Mouse (Mus musculus) hindbrain, embryonic 16.5 days (tissue): Measurements from ENCODE around the gene Pde4c. TPM values are rescaled to one million over a fixed set of nuclear protein-coding genes. Genes with fewer than 3 reads are reported as not detected.

Experiments
- ATAC-seq: fragments of 200-750 bp; cut with Nextera tagmentation; 2 replicates; pipeline ENCODE4 v1.8.0; 2017; ENCODE audit warnings: moderate TSS enrichment, moderate library complexity
- H3K27ac ChIP-seq: fragments of 300-500 bp; sonication (generic); 2 replicates; pipeline ENCODE4 v1.5.1; 2014; ENCODE audit warnings: low read depth, mild to moderate bottlenecking, control low read depth, low read length, moderate library complexity
- H3K27me3 ChIP-seq: fragments of 300-500 bp; sonication (generic); replicated peaks from 2 replicates; pipeline ENCODE4 v1.6.1; 2014; ENCODE audit warnings: low read length; ENCODE audit not compliant: control insufficient read depth, insufficient read depth
- H3K36me3 ChIP-seq: fragments of 300-500 bp; sonication (generic); 2 replicates; pipeline ENCODE4 v1.6.1; 2014; ENCODE audit warnings: mild to moderate bottlenecking, low read length, moderate library complexity, mixed read lengths; ENCODE audit not compliant: control insufficient read depth, insufficient read depth
- H3K4me1 ChIP-seq: fragments of 300-500 bp; sonication (generic); 2 replicates; pipeline ENCODE4 v1.6.1; 2014; ENCODE audit warnings: low read depth, low read length; ENCODE audit not compliant: control insufficient read depth, insufficient read depth
- H3K4me2 ChIP-seq: fragments of 300-500 bp; sonication (generic); 2 replicates; pipeline ENCODE4 v1.6.1; 2014; ENCODE audit warnings: mild to moderate bottlenecking, low read length, control low read depth, moderate library complexity
- H3K4me3 ChIP-seq: fragments of 300-500 bp; sonication (generic); 2 replicates; pipeline ENCODE4 v1.5.1; 2014; ENCODE audit warnings: mild to moderate bottlenecking, low read length, control low read depth, moderate library complexity
- H3K9ac ChIP-seq: fragments of 300-500 bp; sonication (generic); 2 replicates; pipeline ENCODE4 v1.6.1; 2014; ENCODE audit warnings: low read depth, mild to moderate bottlenecking, control low read depth, low read length, moderate library complexity
- H3K9me3 ChIP-seq: fragments of 300-500 bp; sonication (generic); 2 replicates; pipeline ENCODE4 v1.6.1; 2014; ENCODE audit warnings: mild to moderate bottlenecking, low read length, moderate library complexity; ENCODE audit not compliant: control insufficient read depth
- WGBS: fragments of 180-500 bp; shearing (Covaris S2); extraction: QIAGEN DNeasy Blood & Tissue Kit; methylation state at CpG from one replicate; pipeline ENCODE4 v1.1.7; 2014; 5-methylcytosine and 5-hydroxymethylcytosine counted together
- microRNA-seq: library from miRNA; unstranded; fragments of <30 nt; microRNA quantifications from one replicate; pipeline ENCODE4, GENCODE M21; 2017
- polyA plus RNA-seq: library from polyadenylated mRNA; unstranded; fragments of >200 nt; fragmentation: Nextera tagmentation; extraction: Ambion mirVana; gene quantifications from 2 replicates; pipeline ENCODE4 v1.2.1, GENCODE M21; 2015

Pde4c gene
- polyA plus RNA-seq, 1 experiment from 2014 or later: 0.19 TPM

DNA sequence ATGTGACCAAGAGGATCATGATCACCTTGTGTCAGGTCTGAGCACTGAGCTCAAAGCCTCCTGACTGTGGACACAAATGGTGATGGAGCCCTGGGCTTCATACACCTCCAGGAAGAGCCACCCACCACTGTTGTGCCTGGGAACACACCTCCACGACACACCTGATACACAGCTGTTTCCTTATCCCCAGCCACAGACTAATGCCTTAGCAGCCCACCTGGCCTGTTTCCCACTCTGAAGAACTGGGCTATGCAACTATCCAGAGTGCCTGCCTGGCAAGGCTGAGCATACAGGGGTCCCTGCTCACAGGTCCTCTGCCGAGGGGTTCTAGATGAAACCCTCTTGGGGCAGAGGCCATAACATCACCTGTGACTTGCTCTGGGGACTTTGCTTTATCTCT, 70.7 kb downstream of the Pde4c start:
- peaks cover 35% of the 10 kb centered on the region for H3K4me1 ChIP-seq
- ATAC-seq: no peak
- 88% methylated on average over 2 of the region's 2 CpGs for WGBS

GRCm38 (mm10) chr8:70795370-70795769, 71.8 kb downstream of the Pde4c start:
- Histone ChIP-seq H3K4me2 (no peak overlapping the region), H3K27ac (no peak overlapping the region), H3K4me1 (peaks cover 35% of the 10 kb centered on the region), H3K27me3 (peaks cover 10% of the 10 kb centered on the region), H3K9ac (no peak overlapping the region), H3K36me3 (no peaks in the 10 kb centered on the region), H3K4me3 (no peak overlapping the region), H3K9me3 (no peaks in the 10 kb centered on the region)
- no peak for ATAC-seq
- 95% methylated on average over 2 of the region's 2 CpGs for WGBS

More for the DNA sequence above, 70.7 kb downstream of the Pde4c start:
- Histone ChIP-seq H3K9me3 (no peaks in the 10 kb centered on the region), H3K4me3 (no peak overlapping the region), H3K36me3 (no peaks in the 10 kb centered on the region), H3K27me3 (peaks cover 3% of the 10 kb centered on the region), H3K4me2 (no peak overlapping the region), H3K27ac (no peak overlapping the region), H3K9ac (no peak overlapping the region)

- Histone ChIP-seq H3K9ac (peak overlapping the region; percentile 84), H3K4me3 (peak overlapping the region; percentile 63), H3K9me3 (no peaks in the 10 kb centered on the region), H3K27ac (peak overlapping the region; percentile 70), H3K36me3 (no peaks in the 10 kb centered on the region), H3K4me2 (peak overlapping the region; percentile 77), H3K4me1 (peaks cover 24% of the 10 kb centered on the region), H3K27me3 (peaks cover 10% of the 10 kb centered on the region)
- WGBS: 2% methylated on average over 47 of the region's 54 CpGs
- 0 out of 2 replicates have a peak, but pooled peaks have one; percentile 1 for ATAC-seq
Observed at GRCm38 (mm10) chr8:70796403-70797080, 73.0 kb downstream of the Pde4c start.

GRCm38 (mm10) chr8:70797081-70798070, 73.9 kb downstream of the Pde4c start:
- peak; percentile 88 for ATAC-seq
- WGBS: under 1% methylated on average over 56 of the region's 57 CpGs
- Histone ChIP-seq H3K9ac (peak overlapping the region; percentile 84), H3K36me3 (no peaks in the 10 kb centered on the region), H3K4me2 (peak overlapping the region; percentile 77), H3K27ac (peak overlapping the region; percentile 70), H3K9me3 (no peaks in the 10 kb centered on the region), H3K27me3 (peaks cover 13% of the 10 kb centered on the region), H3K4me1 (peaks cover 23% of the 10 kb centered on the region), H3K4me3 (peak overlapping the region; percentile 63)

- ATAC-seq: no peak
Observed at GRCm38 (mm10) chr8:70798281-70798680, 74.8 kb downstream of the Pde4c start.

DNA sequence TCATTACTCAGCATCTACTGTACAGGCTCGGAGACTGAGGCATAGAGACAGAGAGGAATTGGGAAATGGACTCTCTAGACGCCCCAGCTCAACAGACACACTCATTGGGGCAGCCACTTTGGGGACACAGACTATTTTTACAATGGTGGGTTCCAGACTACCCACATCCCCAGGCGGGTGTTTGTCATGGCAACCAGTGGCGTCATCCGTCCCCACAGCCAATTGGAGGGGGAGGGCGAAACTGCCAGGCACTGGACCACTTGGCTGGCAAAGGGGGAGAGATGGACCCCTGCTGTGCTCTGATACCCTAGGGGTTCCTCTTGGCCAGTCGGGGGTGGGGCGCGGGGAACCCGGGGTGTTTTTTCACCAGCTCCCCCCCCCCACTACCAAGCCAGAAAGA, 77.1 kb downstream of the Pde4c start:
- ATAC-seq: no peak
- no peak overlapping the region for H3K27ac ChIP-seq
- H3K27me3 ChIP-seq: peaks cover 32% of the 10 kb centered on the region
- H3K9ac ChIP-seq: no peak overlapping the region; the same call in 1 of the 2 replicates
- peaks cover 26% of the 10 kb centered on the region for H3K4me1 ChIP-seq
- H3K4me3 ChIP-seq: no peak overlapping the region
- H3K4me2 ChIP-seq: no peak overlapping the region
- no peaks in the 10 kb centered on the region; the same call in 1 of the 2 replicates for H3K9me3 ChIP-seq
- 43% methylated on average over 10 of the region's 10 CpGs for WGBS
- no peaks in the 10 kb centered on the region for H3K36me3 ChIP-seq

More at GRCm38 (mm10) chr8:70798281-70798680, 74.8 kb downstream of the Pde4c start:
- no peaks in the 10 kb centered on the region for H3K36me3 ChIP-seq
- no peak overlapping the region for H3K27ac ChIP-seq
- no peaks in the 10 kb centered on the region for H3K9me3 ChIP-seq
- peak overlapping the region; percentile 63 for H3K4me3 ChIP-seq
- peak overlapping the region; percentile 84; the same call in 1 of the 2 replicates for H3K9ac ChIP-seq
- 10% methylated on average over 15 of the region's 15 CpGs for WGBS
- peak overlapping the region; percentile 77 for H3K4me2 ChIP-seq
- peaks cover 18% of the 10 kb centered on the region for H3K27me3 ChIP-seq
- peaks cover 15% of the 10 kb centered on the region for H3K4me1 ChIP-seq

Small RNA genes lying within 50 kb of the gene (microRNA-seq; reads per million reads assigned to microRNA genes)
- 0.62 reads per million for gene Mir7240

Other genes starting within 250 kb of the Pde4c start
- 36.1 and 37.5 TPM in 2 replicates for gene Klhl26, start 246.8 kb upstream of the Pde4c start, polyA plus RNA-seq
- 164 and 190 TPM in 2 replicates for gene Tmem59l, start 236.4 kb upstream of the Pde4c start, polyA plus RNA-seq
- gene Crlf1, start 230.6 kb upstream of the Pde4c start, polyA plus RNA-seq: 9.3 and 15.5 TPM in 2 replicates
- gene Rex1bd, start 217.0 kb upstream of the Pde4c start, polyA plus RNA-seq: 173 and 192 TPM in 2 replicates
- gene Uba52, start 212.9 kb upstream of the Pde4c start, polyA plus RNA-seq: 576 and 598 TPM in 2 replicates
- gene Fkbp8, start 196.0 kb upstream of the Pde4c start, polyA plus RNA-seq: 429 and 441 TPM in 2 replicates
- 45.2 and 45.4 TPM in 2 replicates for gene Kxd1, start 195.8 kb upstream of the Pde4c start, polyA plus RNA-seq
- gene Ell, start 184.3 kb upstream of the Pde4c start, polyA plus RNA-seq: 14.9 and 19.2 TPM in 2 replicates
- 150 and 164 TPM in 2 replicates for gene Isyna1, start 129.3 kb upstream of the Pde4c start, polyA plus RNA-seq
- gene Ssbp4, start 114.8 kb upstream of the Pde4c start, polyA plus RNA-seq: 148 and 157 TPM in 2 replicates
- gene Lrrc25, start 107.6 kb upstream of the Pde4c start, polyA plus RNA-seq: 1.1 and 1.6 TPM in 2 replicates
- 0.11 and 0.48 TPM in 2 replicates for gene Gdf15, start 91.3 kb upstream of the Pde4c start, polyA plus RNA-seq
- gene Pgpep1, start 63.3 kb upstream of the Pde4c start, polyA plus RNA-seq: 78.3 and 87.6 TPM in 2 replicates
- 168 and 169 TPM in 2 replicates for gene Lsm4, start 50.5 kb upstream of the Pde4c start, polyA plus RNA-seq
- gene Jund, start 24.8 kb upstream of the Pde4c start, polyA plus RNA-seq: 60.0 and 69.0 TPM in 2 replicates
- gene Iqcn, start 20.3 kb upstream of the Pde4c start, polyA plus RNA-seq: 0.10 TPM in 1 of 2 replicates, not detected in the other
- 0.19 TPM in 1 of 2 replicates, not detected in the other for gene Gm3336, start 5.2 kb upstream of the Pde4c start, polyA plus RNA-seq
- gene Rab3a, start 31.0 kb downstream of the Pde4c start, polyA plus RNA-seq: 622 and 635 TPM in 2 replicates
- gene Mpv17l2, start 37.2 kb downstream of the Pde4c start, polyA plus RNA-seq: 48.6 and 49.9 TPM in 2 replicates
- gene Pik3r2, start 53.0 kb downstream of the Pde4c start, polyA plus RNA-seq: 115 and 118 TPM in 2 replicates
- gene Mast3, start 81.3 kb downstream of the Pde4c start, polyA plus RNA-seq: 21.9 and 23.9 TPM in 2 replicates
- 0.11 and 0.14 TPM in 2 replicates for gene Il12rb1, start 84.7 kb downstream of the Pde4c start, polyA plus RNA-seq
- 6.8 and 7.9 TPM in 2 replicates for gene Arrdc2, start 116.0 kb downstream of the Pde4c start, polyA plus RNA-seq
- 16.3 and 18.5 TPM in 2 replicates for gene Kcnn1, start 139.5 kb downstream of the Pde4c start, polyA plus RNA-seq
- gene Ccdc124, start 150.2 kb downstream of the Pde4c start, polyA plus RNA-seq: 168 and 190 TPM in 2 replicates
- gene Slc5a5, start 169.0 kb downstream of the Pde4c start, polyA plus RNA-seq: 2.4 and 3.1 TPM in 2 replicates
- gene Rpl18a, start 173.7 kb downstream of the Pde4c start, polyA plus RNA-seq: 1,821 and 2,018 TPM in 2 replicates
- 57.8 and 71.4 TPM in 2 replicates for gene Map1s, start 182.2 kb downstream of the Pde4c start, polyA plus RNA-seq